Mouse (Mus musculus) liver, adult 2 months (tissue): Measurements from ENCODE around the gene Colca2.

ENCODE experiments used
- CTCF ChIP-seq: fragments of 200-500 bp; IDR thresholded peaks from 2 replicates; pipeline ENCODE4 v1.5.1; 2011; ENCODE audit warnings: low read depth, low read length, control low read depth
- POLR2A ChIP-seq: fragments of 200-500 bp; IDR thresholded peaks from 2 replicates; pipeline ENCODE4 v1.6.1; 2011; ENCODE audit warnings: low read length, control low read depth; ENCODE audit not compliant: insufficient read depth; ENCODE audit errors: extremely low read depth

DNA sequence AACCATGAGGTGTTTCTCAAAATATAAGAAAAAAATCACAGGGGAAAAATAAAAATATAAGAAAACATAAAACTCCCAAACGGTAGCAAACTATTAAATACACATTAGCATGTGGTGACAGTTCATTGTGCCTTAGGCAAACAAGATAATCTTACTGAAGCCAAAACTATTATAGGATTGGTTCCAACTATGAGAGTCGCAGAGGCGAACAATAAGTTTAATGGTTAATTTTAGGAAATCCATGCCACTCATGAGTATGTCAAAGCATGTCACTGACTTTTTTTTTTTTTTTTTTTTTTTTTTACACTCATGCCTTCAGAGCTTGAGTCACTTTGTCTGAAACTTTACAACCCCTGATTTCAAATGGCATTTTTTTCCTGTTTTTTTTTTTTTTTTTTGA, 28.0 kb upstream of the Colca2 start:
- TF ChIP-seq CTCF (no peak), POLR2A (no peak)
